Mouse (Mus musculus) megakaryocyte, embryonic 14.5 days (primary cell): ENCODE results near the gene Mon2.
"Not testable (repeated sequence)": the region's sequence is repeated elsewhere in the genome, so short reads cannot be mapped to it uniquely, and the experiment has no call there.

Experiments used
- FLI1 ChIP-seq: IDR thresholded peaks from 2 replicates; pipeline ENCODE4 v1.6.1; 2012; ENCODE audit warnings: low read length, inconsistent platforms, mixed read lengths
- GATA1 ChIP-seq: IDR thresholded peaks from 3 replicates; pipeline ENCODE4 v1.6.1; 2012; ENCODE audit warnings: mixed read lengths, low read length, inconsistent platforms, borderline replicate concordance

DNA sequence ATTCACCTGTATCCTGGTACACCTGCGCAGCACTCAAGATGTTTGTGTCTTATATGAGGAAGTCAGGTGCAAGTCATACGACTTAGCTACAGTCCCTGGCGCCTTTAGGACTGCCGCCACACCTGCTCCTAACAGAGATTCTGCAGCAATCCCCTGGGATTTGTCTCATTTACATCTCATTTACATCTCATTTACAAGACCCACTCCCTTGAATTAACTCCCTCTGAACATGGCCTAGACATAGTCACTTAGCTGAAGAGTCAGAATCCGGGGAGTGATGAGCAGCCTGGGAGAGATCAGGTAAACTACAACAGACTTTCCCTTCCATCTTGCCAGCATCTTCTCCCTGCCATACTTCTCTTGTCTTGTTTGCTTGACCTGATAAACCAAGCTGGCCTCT, 110.7 kb downstream of the Mon2 start:
- not testable (repeated sequence) for TF ChIP-seq FLI1, GATA1
